Mouse (Mus musculus) brain, embryonic 14.5 days (tissue): Measurements from ENCODE around the gene Chst15.

Source experiments
- CTCF ChIP-seq: fragments of 200-500 bp; IDR thresholded peaks from 2 replicates; pipeline ENCODE4 v1.5.1; 2012; ENCODE audit warnings: inconsistent platforms, mild to moderate bottlenecking, moderate library complexity, borderline replicate concordance; ENCODE audit not compliant: insufficient read depth, insufficient read length; ENCODE audit errors: extremely low read depth
- POLR2A ChIP-seq: fragments of 200-500 bp; IDR thresholded peaks from 2 replicates; pipeline ENCODE4 v1.6.1; 2012; ENCODE audit warnings: mild to moderate bottlenecking, inconsistent platforms, borderline replicate concordance; ENCODE audit not compliant: poor library complexity, insufficient read depth, insufficient read length, severe bottlenecking; ENCODE audit errors: extremely low read depth

DNA sequence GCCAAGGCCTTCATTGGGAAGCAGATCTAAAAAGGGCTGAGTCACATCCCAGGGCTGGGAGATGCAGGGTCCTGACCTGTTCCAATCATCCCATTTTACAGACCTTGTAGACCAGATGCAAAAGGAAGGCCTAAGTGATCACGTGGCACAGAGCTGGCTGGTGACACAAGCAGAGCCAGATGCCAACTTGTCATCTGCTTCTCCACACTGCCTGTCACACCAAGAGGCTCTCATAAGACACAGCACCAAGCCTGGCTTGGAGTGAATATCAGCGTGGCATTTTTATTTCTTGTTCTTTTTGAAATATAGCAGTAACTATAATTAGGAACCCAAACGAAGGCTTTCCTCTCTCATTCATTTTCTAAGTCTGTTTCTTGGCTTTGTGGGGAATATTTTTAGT, 52.3 kb downstream of the Chst15 start:
- no peak for TF ChIP-seq CTCF
- TF ChIP-seq POLR2A = no peak
